Mouse (Mus musculus) cerebellum, adult 2 months (tissue): ENCODE measurements around the gene Pik3ap1.

Source experiments
- CTCF ChIP-seq: fragments of 200-500 bp; IDR thresholded peaks from 2 replicates; pipeline ENCODE4 v1.5.1; 2011; ENCODE audit warnings: low read depth, mild to moderate bottlenecking, control low read depth, low read length, moderate library complexity, borderline replicate concordance; ENCODE audit not compliant: insufficient read depth
- POLR2A ChIP-seq: fragments of 200-500 bp; IDR thresholded peaks from 2 replicates; pipeline ENCODE4 v1.6.1; 2011; ENCODE audit warnings: low read length, control low read depth, borderline replicate concordance; ENCODE audit not compliant: insufficient read depth

DNA sequence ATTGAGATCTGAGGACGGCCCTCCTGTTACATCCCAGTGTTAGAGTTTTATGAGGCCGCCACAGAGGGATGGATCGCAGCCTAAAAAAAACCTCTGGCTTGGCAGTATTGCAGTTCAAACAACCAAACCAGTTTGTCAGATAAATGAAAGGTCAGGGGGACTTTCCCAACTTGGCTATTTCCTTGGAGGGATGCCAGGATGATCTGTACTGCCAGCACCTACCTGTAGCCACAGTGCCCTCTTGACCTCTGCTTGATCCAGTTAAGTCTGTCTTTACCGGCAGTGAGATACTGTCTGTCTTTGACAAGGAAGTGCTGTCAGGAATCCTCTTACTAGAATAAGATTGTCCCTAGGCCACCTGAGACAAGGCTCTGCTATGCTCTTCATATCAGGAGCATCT, 37.6 kb downstream of the Pik3ap1 start:
- TF ChIP-seq POLR2A: no peak
- no peak for TF ChIP-seq CTCF
